Mouse (Mus musculus) heart, embryonic 16.5 days (tissue): ENCODE measurements at regions not wholly inside any gene's neighbourhood (a gene's known extent, or its start where the extent isn't known, plus 50 kb on each side); places are given as distances from the start of the nearest gene placed in this dataset.
A peak's percentile ranks its signal among the peaks of the same experiment; 100 is the strongest.

ENCODE experiments used
- ATAC-seq: fragments of 200-750 bp; cut with Nextera tagmentation; replicated peaks from 2 replicates; pipeline ENCODE4 v1.8.0; 2017; ENCODE audit warnings: moderate number of reproducible peaks; ENCODE audit not compliant: insufficient read depth, low FRiP score; ENCODE audit errors: extremely low read depth
- H3K27ac ChIP-seq: fragments of 300-500 bp; sonication (generic); 2 replicates; pipeline ENCODE4 v1.5.1; 2014; ENCODE audit warnings: mild to moderate bottlenecking, low read length, control low read depth, moderate library complexity
- H3K27me3 ChIP-seq: fragments of 300-500 bp; sonication (generic); 2 replicates; pipeline ENCODE4 v1.6.1; 2014; ENCODE audit warnings: low read length, mixed read lengths; ENCODE audit not compliant: control insufficient read depth, insufficient read depth
- H3K36me3 ChIP-seq: fragments of 300-500 bp; sonication (generic); 2 replicates; pipeline ENCODE4 v1.6.1; 2014; ENCODE audit not compliant: control insufficient read depth, insufficient read depth
- H3K4me1 ChIP-seq: fragments of 300-500 bp; sonication (generic); 2 replicates; pipeline ENCODE4 v1.6.1; 2014; ENCODE audit warnings: low read length, mixed read lengths; ENCODE audit not compliant: control insufficient read depth, insufficient read depth
- H3K4me2 ChIP-seq: fragments of 300-500 bp; sonication (generic); 2 replicates; pipeline ENCODE4 v1.6.1; 2014; ENCODE audit warnings: low read depth, mild to moderate bottlenecking, control low read depth, low read length
- H3K4me3 ChIP-seq: fragments of 300-500 bp; sonication (generic); 2 replicates; pipeline ENCODE4 v1.5.1; 2014; ENCODE audit warnings: mild to moderate bottlenecking, control low read depth, low read length
- H3K9ac ChIP-seq: fragments of 300-500 bp; sonication (generic); 2 replicates; pipeline ENCODE4 v1.6.1; 2014; ENCODE audit warnings: low read length, control low read depth
- H3K9me3 ChIP-seq: fragments of 300-500 bp; sonication (generic); replicated peaks from 2 replicates; pipeline ENCODE4 v1.6.1; 2016; ENCODE audit warnings: low read length; ENCODE audit not compliant: control insufficient read depth
- WGBS: fragments of 180-500 bp; shearing (Covaris S2); extraction: QIAGEN DNeasy Blood & Tissue Kit; methylation state at CpG from one replicate; pipeline ENCODE4 v1.1.7; 2014; 5-methylcytosine and 5-hydroxymethylcytosine counted together

GRCm38 (mm10) chr1:137079401-137080003 is 119.3 kb upstream of the Nr5a2 start:
- Histone ChIP-seq H3K27ac (no peak overlapping the region), H3K27me3 (no peaks in the 10 kb centered on the region), H3K4me1 (no peaks in the 10 kb centered on the region), H3K4me2 (no peak overlapping the region), H3K36me3 (no peaks in the 10 kb centered on the region), H3K4me3 (no peak overlapping the region), H3K9me3 (no peaks in the 10 kb centered on the region), H3K9ac (no peak overlapping the region)
- 25% methylated on average over 11 of the region's 11 CpGs for WGBS
- no peak for ATAC-seq

- peak; percentile 73 for ATAC-seq
- H3K27me3 ChIP-seq, result no peaks in the 10 kb centered on the region
- no peaks in the 10 kb centered on the region for H3K9me3 ChIP-seq
- H3K4me3 ChIP-seq, result no peak overlapping the region
- H3K4me2 ChIP-seq, result peak overlapping the region; percentile 25; the same call in 1 of the 2 replicates
- 16% methylated on average over 9 of the region's 9 CpGs for WGBS
- no peaks in the 10 kb centered on the region for H3K4me1 ChIP-seq
- H3K27ac ChIP-seq, result no peak overlapping the region
- H3K36me3 ChIP-seq, result no peaks in the 10 kb centered on the region
- no peak overlapping the region for H3K9ac ChIP-seq
Measured at GRCm38 (mm10) chr1:137074787-137075186, 114.5 kb upstream of the Nr5a2 start.

- Histone ChIP-seq H3K9ac (no peak overlapping the region), H3K27me3 (no peaks in the 10 kb centered on the region), H3K36me3 (no peaks in the 10 kb centered on the region), H3K9me3 (no peaks in the 10 kb centered on the region), H3K4me3 (no peak overlapping the region), H3K4me1 (no peaks in the 10 kb centered on the region), H3K27ac (0 out of 2 replicates have a peak overlapping the region, but pooled peaks have one; percentile 27), H3K4me2 (no peak overlapping the region)
- WGBS, result 21% methylated on average over 8 of the region's 8 CpGs
- 0 out of 2 replicates have a peak, but pooled peaks have one; percentile 23 for ATAC-seq
Measured at GRCm38 (mm10) chr1:137073857-137074572, 113.8 kb upstream of the Nr5a2 start.

- Histone ChIP-seq H3K9me3 (no peaks in the 10 kb centered on the region), H3K27ac (no peak overlapping the region), H3K4me1 (no peaks in the 10 kb centered on the region), H3K27me3 (no peaks in the 10 kb centered on the region), H3K4me2 (no peak overlapping the region), H3K9ac (no peak overlapping the region), H3K36me3 (no peaks in the 10 kb centered on the region), H3K4me3 (no peak overlapping the region)
- WGBS, result 76% methylated on average over 4 of the region's 4 CpGs
- ATAC-seq, result no peak
Measured at GRCm38 (mm10) chr1:137060914-137061313, 100.7 kb upstream of the Nr5a2 start.

GRCm38 (mm10) chr1:137053134-137053533 is 92.9 kb upstream of the Nr5a2 start:
- Histone ChIP-seq H3K4me2 (no peak overlapping the region), H3K4me1 (no peaks in the 10 kb centered on the region), H3K36me3 (no peaks in the 10 kb centered on the region), H3K9me3 (no peaks in the 10 kb centered on the region), H3K27ac (no peak overlapping the region), H3K4me3 (no peak overlapping the region), H3K9ac (no peak overlapping the region), H3K27me3 (no peaks in the 10 kb centered on the region)
- no peak for ATAC-seq

- WGBS, result 95% methylated on average over 13 of the region's 13 CpGs
- H3K4me1 ChIP-seq, result no peaks in the 10 kb centered on the region
- no peak overlapping the region for H3K4me3 ChIP-seq
- ATAC-seq, result no peak
- no peaks in the 10 kb centered on the region for H3K36me3 ChIP-seq
- H3K27me3 ChIP-seq, result no peaks in the 10 kb centered on the region
- no peak overlapping the region for H3K9ac ChIP-seq
- H3K27ac ChIP-seq, result no peak overlapping the region
- H3K4me2 ChIP-seq, result no peak overlapping the region
- H3K9me3 ChIP-seq, result no peaks in the 10 kb centered on the region
Measured at GRCm38 (mm10) chr1:137051515-137051914, 91.3 kb upstream of the Nr5a2 start.

- H3K4me2 ChIP-seq, result no peak overlapping the region
- 69% methylated on average over 6 of the region's 6 CpGs for WGBS
- H3K9ac ChIP-seq, result no peak overlapping the region
- no peak for ATAC-seq
- H3K36me3 ChIP-seq, result no peaks in the 10 kb centered on the region
- H3K27me3 ChIP-seq, result no peaks in the 10 kb centered on the region
- no peak overlapping the region for H3K4me3 ChIP-seq
- no peak overlapping the region for H3K27ac ChIP-seq
- no peaks in the 10 kb centered on the region for H3K4me1 ChIP-seq
- H3K9me3 ChIP-seq, result no peaks in the 10 kb centered on the region
Measured at GRCm38 (mm10) chr1:137044076-137044475, 83.8 kb upstream of the Nr5a2 start.

GRCm38 (mm10) chr1:137042414-137043010 is 82.3 kb upstream of the Nr5a2 start:
- WGBS, result 87% methylated on average over 17 of the region's 17 CpGs
- ATAC-seq, result no peak
- no peak overlapping the region for H3K9ac ChIP-seq
- H3K27ac ChIP-seq, result no peak overlapping the region
- no peaks in the 10 kb centered on the region for H3K36me3 ChIP-seq
- no peak overlapping the region for H3K4me3 ChIP-seq
- no peaks in the 10 kb centered on the region for H3K4me1 ChIP-seq
- no peaks in the 10 kb centered on the region for H3K9me3 ChIP-seq
- H3K4me2 ChIP-seq, result no peak overlapping the region
- H3K27me3 ChIP-seq, result no peaks in the 10 kb centered on the region

GRCm38 (mm10) chr1:137040898-137041297 is 80.7 kb upstream of the Nr5a2 start:
- WGBS, result 48% methylated on average over 8 of the region's 8 CpGs
- Histone ChIP-seq H3K9me3 (no peaks in the 10 kb centered on the region), H3K9ac (no peak overlapping the region), H3K4me2 (no peak overlapping the region), H3K4me1 (no peaks in the 10 kb centered on the region), H3K27me3 (no peaks in the 10 kb centered on the region), H3K27ac (no peak overlapping the region), H3K4me3 (no peak overlapping the region), H3K36me3 (no peaks in the 10 kb centered on the region)
- no peak for ATAC-seq
